Mouse (Mus musculus) right cerebral cortex, postnatal 10 days (tissue): ENCODE results near the gene Arhgap1.
A peak's percentile ranks its signal among the peaks of the same experiment; 100 is the strongest.
"Not testable (repeated sequence)": the region's sequence is repeated elsewhere in the genome, so short reads cannot be mapped to it uniquely, and the experiment has no call there.

Experiments
- DNase-seq, 2 experiments: peaks; one replicate each; pipeline ENCODE4 v3.0.0; 2021; ENCODE audit warnings: low spot score in 2 of 2

Gene Arhgap1

GRCm38 (mm10) chr2:91649553-91650359 is at the start of gene Arhgap1, which contains the start of gene Zfp408:
Gene Arhgap1, plus strand, starts transcription at chr2:91649860.
Gene Zfp408, minus strand, starts transcription at chr2:91649791.
- DNase-seq: peak; percentile 98 to 99

- peak in 1 of 2 experiments; percentile 36 for DNase-seq
These were observed 49.2 kb upstream of the Arhgap1 start for GRCm38 (mm10) chr2:91600475-91600874.

DNA sequence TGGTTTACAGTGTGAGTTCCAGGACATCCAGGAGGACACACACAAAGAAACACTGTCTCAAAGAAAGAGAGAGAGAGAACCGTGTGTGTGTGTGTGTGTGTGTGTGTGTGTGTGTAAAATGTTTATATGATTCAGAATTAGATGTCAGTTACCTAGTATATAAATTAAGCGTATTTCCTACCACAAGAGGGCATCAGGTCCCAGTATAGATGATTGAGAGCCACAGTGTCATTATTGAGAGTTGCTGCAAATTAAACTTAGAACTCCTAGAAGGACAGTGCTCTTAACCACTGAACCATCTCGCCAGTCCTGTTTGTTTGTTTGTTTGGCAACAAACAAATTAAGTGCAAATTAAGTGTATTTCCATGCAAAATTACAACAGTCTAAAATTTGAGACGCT is 47.3 kb upstream of the Arhgap1 start:
- DNase-seq: no peak

- DNase-seq: not testable (repeated sequence)
These were observed 40.3 kb upstream of the Arhgap1 start for GRCm38 (mm10) chr2:91609370-91609769.

GRCm38 (mm10) chr2:91622356-91622755 is 27.3 kb upstream of the Arhgap1 start:
- DNase-seq: no peak

DNA sequence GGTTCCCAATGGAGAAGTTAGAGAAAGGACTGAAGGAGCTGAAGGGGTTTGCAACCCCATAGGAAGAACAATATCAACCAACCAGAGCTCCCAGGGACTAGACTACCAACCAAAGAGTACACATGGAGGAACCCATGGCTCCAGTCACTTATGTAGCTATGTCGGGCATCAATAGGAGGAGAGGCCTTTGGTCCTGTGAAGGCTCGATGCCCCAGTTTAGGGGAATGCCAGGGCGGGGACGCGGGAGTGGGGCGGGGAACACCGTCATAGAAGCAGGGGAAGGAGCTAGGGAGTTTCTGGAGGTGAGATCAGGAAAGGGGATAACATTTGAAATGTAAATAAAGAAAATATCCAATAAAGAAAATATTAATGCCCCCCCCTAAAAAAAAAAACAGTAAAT is 26.3 kb upstream of the Arhgap1 start:
- not testable (repeated sequence) for DNase-seq

- DNase-seq: peak in 1 of 2 experiments; percentile 23
These were observed 22.2 kb upstream of the Arhgap1 start for GRCm38 (mm10) chr2:91627486-91627885.

- DNase-seq: no peak
These were observed 21.5 kb upstream of the Arhgap1 start for GRCm38 (mm10) chr2:91628171-91628570.

DNA sequence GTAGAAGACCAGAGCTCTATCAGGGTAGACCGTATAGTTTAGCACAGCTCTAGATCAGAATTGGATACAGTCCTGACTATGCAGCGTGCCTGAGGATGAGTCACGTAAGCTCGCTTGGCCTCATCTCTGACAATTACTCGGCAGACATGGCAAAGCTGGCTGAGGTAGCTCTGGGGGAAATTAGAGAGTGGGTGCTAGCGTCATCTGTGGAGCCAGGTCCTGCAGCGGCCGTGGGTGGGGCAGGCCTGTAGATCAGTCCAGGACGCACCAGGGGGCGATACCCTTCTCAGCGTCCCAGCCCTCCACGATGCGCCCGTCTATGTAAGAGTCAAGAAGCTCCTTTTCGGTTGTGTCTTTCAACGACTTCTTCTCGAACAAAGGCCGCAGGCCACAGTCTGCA is 20.0 kb upstream of the Arhgap1 start:
- DNase-seq: peak; percentile 15 to 29

DNA sequence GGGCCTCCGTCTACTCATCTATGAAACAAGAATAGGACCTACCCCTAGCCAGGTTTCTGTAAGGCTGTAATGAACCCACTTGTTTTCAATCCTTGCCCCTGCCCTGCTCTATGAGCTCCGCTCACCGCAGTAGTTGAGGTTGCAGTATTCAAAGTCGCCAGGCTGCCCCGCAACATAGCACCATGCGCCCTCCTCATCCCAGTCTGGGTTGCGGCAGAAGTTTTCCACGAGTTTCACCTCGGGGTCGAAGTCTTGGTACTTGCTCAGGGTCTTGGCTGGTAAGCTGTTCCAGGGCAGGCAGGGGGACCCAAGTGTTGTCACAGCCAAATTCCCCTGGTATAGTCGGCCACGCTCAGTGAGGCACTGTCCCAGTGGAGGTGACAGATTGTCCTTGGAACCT is 19.3 kb upstream of the Arhgap1 start:
- DNase-seq: no peak

- DNase-seq: no peak
These were observed 17.8 kb upstream of the Arhgap1 start for GRCm38 (mm10) chr2:91631826-91632225.

GRCm38 (mm10) chr2:91632316-91632715 is 17.3 kb upstream of the Arhgap1 start:
- DNase-seq: no peak

- peak in 1 of 2 experiments; percentile 12 for DNase-seq
These were observed 16.2 kb upstream of the Arhgap1 start for GRCm38 (mm10) chr2:91633334-91633977.

GRCm38 (mm10) chr2:91634841-91635240 is 14.8 kb upstream of the Arhgap1 start:
- peak in 1 of 2 experiments; percentile 40 for DNase-seq

GRCm38 (mm10) chr2:91635486-91635885 is 14.2 kb upstream of the Arhgap1 start:
- peak in 1 of 2 experiments; percentile 18 for DNase-seq

DNA sequence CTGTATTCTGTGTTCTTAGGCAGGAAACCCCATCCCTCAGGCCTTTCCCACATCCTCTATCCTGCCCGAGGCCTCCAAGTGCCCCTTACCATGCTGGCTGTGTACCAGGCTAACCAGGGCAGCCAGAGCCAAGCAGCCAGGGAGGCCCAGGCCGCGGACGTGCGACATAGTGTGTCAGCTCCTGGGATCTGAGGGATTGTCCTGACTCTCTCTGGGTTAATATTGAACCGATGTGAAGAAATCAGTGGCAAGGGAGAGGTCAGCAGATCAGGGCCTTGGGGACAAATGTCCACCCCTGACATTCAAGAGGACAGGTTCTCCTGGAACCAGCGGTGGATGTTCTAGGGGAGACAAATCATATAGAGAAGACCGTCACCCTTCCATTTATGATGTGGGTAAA is 13.4 kb upstream of the Arhgap1 start, which contains the start of gene F2:
Gene F2, minus strand, starts transcription at position 186 of the 400 bp plus-strand sequence.
- DNase-seq: no peak

GRCm38 (mm10) chr2:91636727-91637338 is 12.8 kb upstream of the Arhgap1 start:
- no peak for DNase-seq

DNA sequence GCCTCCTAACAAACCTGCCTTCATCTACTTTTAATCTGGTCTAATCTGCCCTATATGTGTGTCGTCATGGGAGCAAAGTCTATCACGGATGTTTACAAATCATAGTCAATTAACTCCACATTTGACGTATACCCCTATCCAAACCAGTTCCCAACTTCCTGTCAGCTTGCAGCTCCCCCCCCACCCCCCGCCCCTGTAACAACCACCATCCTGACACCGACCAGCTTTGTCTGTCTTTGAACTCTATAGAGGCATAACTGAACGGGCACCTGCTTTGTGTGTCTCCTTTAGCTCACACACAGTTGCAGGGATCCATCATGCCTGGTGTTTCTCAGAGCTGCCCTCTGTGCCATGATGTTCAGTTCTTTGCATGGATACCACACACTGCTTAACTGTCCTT is 10.7 kb upstream of the Arhgap1 start:
- no peak for DNase-seq

- DNase-seq: no peak
These were observed 6.7 kb upstream of the Arhgap1 start for GRCm38 (mm10) chr2:91642825-91643415.

GRCm38 (mm10) chr2:91644021-91644420 is 5.6 kb upstream of the Arhgap1 start:
- no peak for DNase-seq

DNA sequence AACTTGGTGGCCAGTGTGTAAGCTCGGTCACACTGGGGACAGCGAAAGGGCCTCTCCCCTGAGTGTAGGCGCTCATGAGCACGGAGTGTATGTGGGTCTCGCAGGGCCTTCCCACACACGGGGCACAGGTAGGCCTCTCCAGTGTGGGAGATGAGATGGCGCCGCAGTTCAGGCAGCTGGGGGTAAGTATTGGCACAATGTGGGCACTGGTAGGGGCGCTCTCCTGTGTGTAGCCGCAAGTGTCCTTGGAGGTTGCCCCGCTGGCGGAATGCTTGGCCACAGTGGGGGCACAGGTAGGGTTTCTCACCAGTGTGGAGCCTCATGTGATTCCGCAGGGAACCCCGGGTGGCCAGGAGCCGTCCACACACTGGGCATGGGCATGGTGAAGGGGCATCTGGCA is 4.3 kb upstream of the Arhgap1 start:
- DNase-seq: no peak

GRCm38 (mm10) chr2:91645811-91646210 is 3.8 kb upstream of the Arhgap1 start:
- DNase-seq: no peak
